Mouse (Mus musculus): Measurements from ENCODE around the gene Adam15. TPM values are rescaled to one million over a fixed set of nuclear protein-coding genes. Genes with fewer than 3 reads are reported as not detected.

The Adam15 gene
- polyA plus RNA-seq, 1 experiment from 2014 or later: 108 TPM

DNA sequence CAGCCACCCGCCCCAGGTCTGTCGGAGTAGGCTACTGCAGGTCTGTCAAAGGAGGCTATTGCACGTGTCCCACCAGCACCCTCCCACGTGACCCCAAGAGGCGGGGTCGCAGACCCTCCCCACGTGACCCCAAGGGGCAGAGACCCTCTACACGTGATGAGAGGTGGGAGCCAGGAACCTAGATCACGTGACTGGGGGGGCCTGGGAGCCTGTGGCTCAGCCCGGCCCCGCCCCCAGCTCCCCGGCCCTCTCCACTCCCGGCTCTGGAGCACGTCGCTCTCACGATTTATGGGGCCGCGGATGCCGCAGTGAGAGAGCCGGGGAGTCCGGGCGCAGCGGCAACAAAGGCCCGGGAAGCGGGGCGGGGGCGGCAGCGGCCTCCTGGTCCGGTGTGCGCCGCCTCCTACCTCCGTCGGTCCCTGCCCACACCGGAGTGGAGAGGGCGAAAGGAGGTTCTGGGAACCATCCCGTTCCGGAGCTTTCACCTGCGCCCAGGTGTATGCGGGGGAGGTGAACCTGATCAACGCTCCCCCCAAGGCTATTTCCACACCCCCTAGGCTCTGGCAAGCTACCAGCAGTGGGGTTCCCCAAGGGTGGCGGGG, 29.1 kb downstream of the Adam15 start:
- H3K27me3 ChIP-seq (ENCODE audit: insufficient read depth, low read length): peaks cover 20% of the 10 kb centered on the region

GRCm38 (mm10) chr3:89319591-89320350, 30.0 kb downstream of the Adam15 start:
- no peaks in the 10 kb centered on the region for H3K36me3 ChIP-seq (ENCODE audit: insufficient read depth, low read length)
- peak overlapping the region; percentile 63 for H3K4me3 ChIP-seq (ENCODE audit: low read length)
- no peak overlapping the region for H3K27ac ChIP-seq (ENCODE audit: low read length)
- ATAC-seq (ENCODE audit: low FRiP score, low TSS enrichment): no peak
- H3K9me3 ChIP-seq (ENCODE audit: low read length): no peaks in the 10 kb centered on the region
- under 1% methylated on average over 47 of the region's 58 CpGs for WGBS
- peaks cover 56% of the 10 kb centered on the region for H3K4me1 ChIP-seq (ENCODE audit: insufficient read depth, low read length)
- H3K4me2 ChIP-seq (replicated peaks; ENCODE audit: low read depth, low read length): peak overlapping the region; percentile 79
- peaks cover 20% of the 10 kb centered on the region for H3K27me3 ChIP-seq (ENCODE audit: insufficient read depth, low read length)
- H3K9ac ChIP-seq (replicated peaks; ENCODE audit: low read length): peak overlapping the region; percentile 63

More for the DNA sequence above, 29.1 kb downstream of the Adam15 start:
- peak overlapping the region; percentile 68 for H3K9ac ChIP-seq (replicated peaks; ENCODE audit: low read length)
- 0% methylated on average over 41 of the region's 41 CpGs for WGBS
- H3K4me2 ChIP-seq (replicated peaks; ENCODE audit: low read depth, low read length): peak overlapping the region; percentile 79
- no peak overlapping the region for H3K27ac ChIP-seq (ENCODE audit: low read length)
- H3K4me3 ChIP-seq (ENCODE audit: low read length): peak overlapping the region; percentile 63
- H3K9me3 ChIP-seq (ENCODE audit: low read length): no peaks in the 10 kb centered on the region
- H3K36me3 ChIP-seq (ENCODE audit: insufficient read depth, low read length): no peaks in the 10 kb centered on the region
- ATAC-seq (ENCODE audit: low FRiP score, low TSS enrichment): no peak
- H3K4me1 ChIP-seq (ENCODE audit: insufficient read depth, low read length): peaks cover 48% of the 10 kb centered on the region

DNA sequence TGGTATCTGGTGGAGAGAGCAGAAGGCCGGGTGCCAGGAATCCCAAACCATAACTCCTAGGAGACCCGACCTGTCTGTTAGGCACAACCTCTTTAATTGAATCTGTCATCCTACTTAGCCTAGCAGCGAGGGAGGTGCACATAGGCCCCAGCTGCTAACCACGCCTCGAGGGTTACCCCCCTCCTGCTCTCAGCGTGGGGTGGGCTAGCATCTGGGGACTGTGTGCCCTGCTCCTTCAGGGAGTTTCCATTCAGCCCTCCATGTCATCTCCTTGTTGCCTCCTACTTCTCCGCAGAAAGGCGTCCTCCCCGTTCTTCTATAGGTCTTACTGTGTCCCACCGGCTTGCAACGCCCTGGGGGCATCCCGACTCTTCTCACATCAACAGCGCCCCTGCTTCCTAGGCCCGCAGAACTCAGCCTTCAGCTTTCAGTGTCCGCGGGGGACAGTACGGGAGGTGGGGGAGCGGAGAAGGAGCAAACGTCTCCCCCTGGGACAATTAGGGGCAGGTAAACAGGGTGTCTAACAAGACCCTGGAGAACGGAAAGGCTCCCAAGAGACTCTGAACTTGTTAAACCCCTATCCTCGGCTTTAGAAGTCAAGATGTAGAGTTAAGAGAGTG, 30.7 kb downstream of the Adam15 start:
- Histone ChIP-seq H3K27me3 (ENCODE audit: insufficient read depth, low read length) (peaks cover 20% of the 10 kb centered on the region), H3K36me3 (ENCODE audit: insufficient read depth, low read length) (no peaks in the 10 kb centered on the region), H3K9ac (replicated peaks; ENCODE audit: low read length) (peak overlapping the region; percentile 63; the same call in 1 of the 2 replicates), H3K4me1 (ENCODE audit: insufficient read depth, low read length) (peaks cover 57% of the 10 kb centered on the region), H3K4me3 (ENCODE audit: low read length) (peak overlapping the region; percentile 63), H3K9me3 (ENCODE audit: low read length) (no peaks in the 10 kb centered on the region), H3K4me2 (replicated peaks; ENCODE audit: low read depth, low read length) (peak overlapping the region; percentile 79), H3K27ac (ENCODE audit: low read length) (no peak overlapping the region)
- WGBS: 15% methylated on average over 21 of the region's 21 CpGs
- ATAC-seq (ENCODE audit: low FRiP score, low TSS enrichment): no peak

DNA sequence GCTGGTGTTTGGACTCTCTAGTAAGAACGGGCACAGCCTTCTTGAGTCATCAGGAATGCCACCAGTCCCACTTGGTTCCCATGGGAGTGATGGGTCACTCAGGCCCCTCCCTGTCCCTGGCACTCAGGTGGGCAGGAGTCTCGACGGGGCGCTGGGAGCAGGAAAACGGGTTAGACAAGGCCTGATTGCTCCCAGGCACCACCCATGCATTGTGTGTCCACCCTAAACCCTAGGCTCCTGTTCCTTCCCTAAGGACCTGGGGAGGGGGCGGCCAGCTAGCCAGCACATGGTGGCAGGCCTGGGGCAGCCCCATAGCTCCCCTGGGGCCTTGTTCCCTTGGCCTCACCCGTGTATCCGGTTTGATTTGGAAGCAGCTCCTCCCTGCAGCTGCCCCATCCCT, 31.5 kb downstream of the Adam15 start:
- no peak overlapping the region for H3K27ac ChIP-seq (ENCODE audit: low read length)
- ATAC-seq (ENCODE audit: low FRiP score, low TSS enrichment): no peak
- H3K27me3 ChIP-seq (ENCODE audit: insufficient read depth, low read length): peaks cover 20% of the 10 kb centered on the region
- no peaks in the 10 kb centered on the region for H3K36me3 ChIP-seq (ENCODE audit: insufficient read depth, low read length)
- 66% methylated on average over 8 of the region's 8 CpGs for WGBS
- H3K4me1 ChIP-seq (ENCODE audit: insufficient read depth, low read length): peaks cover 57% of the 10 kb centered on the region
- H3K4me3 ChIP-seq (ENCODE audit: low read length): no peak overlapping the region
- H3K9ac ChIP-seq (replicated peaks; ENCODE audit: low read length): no peak overlapping the region
- H3K9me3 ChIP-seq (ENCODE audit: low read length): no peaks in the 10 kb centered on the region
- H3K4me2 ChIP-seq (replicated peaks; ENCODE audit: low read depth, low read length): no peak overlapping the region

GRCm38 (mm10) chr3:89317246-89317645, 32.5 kb downstream of the Adam15 start:
- WGBS: 55% methylated on average over 6 of the region's 6 CpGs
- no peak overlapping the region for H3K9ac ChIP-seq (replicated peaks; ENCODE audit: low read length)
- no peaks in the 10 kb centered on the region for H3K9me3 ChIP-seq (ENCODE audit: low read length)
- no peak overlapping the region for H3K4me2 ChIP-seq (replicated peaks; ENCODE audit: low read depth, low read length)
- H3K27me3 ChIP-seq (ENCODE audit: insufficient read depth, low read length): peaks cover 20% of the 10 kb centered on the region
- H3K4me3 ChIP-seq (ENCODE audit: low read length): no peak overlapping the region
- no peak for ATAC-seq (ENCODE audit: low FRiP score, low TSS enrichment)
- peaks cover 54% of the 10 kb centered on the region for H3K4me1 ChIP-seq (ENCODE audit: insufficient read depth, low read length)
- H3K27ac ChIP-seq (ENCODE audit: low read length): no peak overlapping the region
- H3K36me3 ChIP-seq (ENCODE audit: insufficient read depth, low read length): no peaks in the 10 kb centered on the region

DNA sequence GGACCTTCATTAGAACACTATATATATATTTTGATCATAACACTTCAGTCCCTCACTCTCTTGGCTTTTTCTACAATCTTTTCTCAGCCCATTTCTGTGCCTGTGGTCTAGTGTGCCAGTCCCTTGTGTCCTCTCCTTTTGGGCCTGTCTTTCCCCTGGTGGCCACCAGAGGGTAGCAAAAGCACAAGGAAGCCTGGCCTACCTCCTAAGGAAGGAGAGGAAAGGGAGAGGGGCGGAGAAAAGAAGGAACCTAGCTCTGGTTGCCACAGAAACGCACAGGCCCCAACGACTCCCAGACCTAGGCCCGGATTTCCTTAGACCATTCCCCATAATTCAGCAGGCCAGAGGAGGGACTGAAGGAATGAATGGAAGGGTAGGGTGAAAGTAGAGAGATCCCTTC, 33.0 kb downstream of the Adam15 start:
- no peaks in the 10 kb centered on the region for H3K9me3 ChIP-seq (ENCODE audit: low read length)
- peak; percentile 20 for ATAC-seq (ENCODE audit: low FRiP score, low TSS enrichment)
- WGBS: 3% methylated on average over 4 of the region's 4 CpGs
- H3K36me3 ChIP-seq (ENCODE audit: insufficient read depth, low read length): no peaks in the 10 kb centered on the region
- H3K4me3 ChIP-seq (ENCODE audit: low read length): no peak overlapping the region; the same call in 1 of the 2 replicates
- peaks cover 20% of the 10 kb centered on the region for H3K27me3 ChIP-seq (ENCODE audit: insufficient read depth, low read length)
- no peak overlapping the region for H3K9ac ChIP-seq (replicated peaks; ENCODE audit: low read length)
- peak overlapping the region; percentile 68; the same call in 1 of the 2 replicates for H3K4me2 ChIP-seq (replicated peaks; ENCODE audit: low read depth, low read length)
- H3K4me1 ChIP-seq (ENCODE audit: insufficient read depth, low read length): peaks cover 50% of the 10 kb centered on the region
- no peak overlapping the region for H3K27ac ChIP-seq (ENCODE audit: low read length)

DNA sequence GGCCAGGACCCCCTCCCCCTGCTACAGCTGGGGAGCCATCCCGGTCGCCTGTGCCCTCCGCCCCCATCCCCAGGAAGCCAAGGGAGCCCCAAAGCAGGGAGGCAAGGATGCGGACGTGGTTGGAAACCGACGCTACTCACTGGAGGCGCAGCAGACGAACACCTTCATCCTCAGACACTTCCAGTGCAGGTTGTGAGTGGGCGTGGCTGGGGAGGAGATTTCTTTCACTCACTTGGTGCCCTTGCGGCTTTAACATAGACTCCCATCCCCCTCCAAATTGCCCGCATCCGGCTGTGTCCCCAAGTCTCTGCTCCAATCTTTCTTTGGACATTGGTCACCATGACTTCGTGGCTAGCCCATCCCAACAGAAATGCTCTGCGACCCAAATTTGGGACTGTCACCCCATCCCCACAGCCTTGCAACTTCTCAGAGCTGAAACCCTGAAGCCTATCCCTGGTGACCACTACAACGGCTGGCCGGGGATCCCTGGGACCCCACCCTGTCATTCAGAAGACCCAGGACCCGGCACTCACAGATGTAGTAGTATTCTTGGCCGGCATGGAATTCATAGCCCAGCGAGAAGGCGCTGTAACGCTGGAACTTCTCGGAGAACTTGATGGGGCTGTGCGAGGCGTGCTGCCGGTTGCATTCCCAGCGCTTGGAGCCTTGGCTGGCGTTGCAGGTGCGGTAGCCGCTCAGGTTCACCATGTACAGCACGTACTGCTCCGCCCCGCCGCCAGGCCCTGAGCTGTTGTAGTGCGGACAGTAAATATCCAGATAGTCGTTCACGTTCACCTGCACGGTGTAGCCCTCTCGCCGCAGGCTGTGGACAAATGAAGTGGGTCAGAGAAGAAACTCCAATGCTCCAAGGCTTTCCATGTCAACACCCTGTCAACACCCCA, 33.6 kb downstream of the Adam15 start:
- H3K4me1 ChIP-seq (ENCODE audit: insufficient read depth, low read length): peaks cover 43% of the 10 kb centered on the region
- 13% methylated on average over 40 of the region's 40 CpGs for WGBS
- H3K9me3 ChIP-seq (ENCODE audit: low read length): no peaks in the 10 kb centered on the region
- peak; percentile 28; the same call in 1 of the 2 replicates for ATAC-seq (ENCODE audit: low FRiP score, low TSS enrichment)
- no peak overlapping the region for H3K27ac ChIP-seq (ENCODE audit: low read length)
- H3K27me3 ChIP-seq (ENCODE audit: insufficient read depth, low read length): peaks cover 20% of the 10 kb centered on the region
- H3K36me3 ChIP-seq (ENCODE audit: insufficient read depth, low read length): no peaks in the 10 kb centered on the region
- H3K4me2 ChIP-seq (replicated peaks; ENCODE audit: low read depth, low read length): peak overlapping the region; percentile 68
- peak overlapping the region; percentile 43 for H3K4me3 ChIP-seq (ENCODE audit: low read length)
- peak overlapping the region; percentile 58; the same call in 1 of the 2 replicates for H3K9ac ChIP-seq (replicated peaks; ENCODE audit: low read length)

DNA sequence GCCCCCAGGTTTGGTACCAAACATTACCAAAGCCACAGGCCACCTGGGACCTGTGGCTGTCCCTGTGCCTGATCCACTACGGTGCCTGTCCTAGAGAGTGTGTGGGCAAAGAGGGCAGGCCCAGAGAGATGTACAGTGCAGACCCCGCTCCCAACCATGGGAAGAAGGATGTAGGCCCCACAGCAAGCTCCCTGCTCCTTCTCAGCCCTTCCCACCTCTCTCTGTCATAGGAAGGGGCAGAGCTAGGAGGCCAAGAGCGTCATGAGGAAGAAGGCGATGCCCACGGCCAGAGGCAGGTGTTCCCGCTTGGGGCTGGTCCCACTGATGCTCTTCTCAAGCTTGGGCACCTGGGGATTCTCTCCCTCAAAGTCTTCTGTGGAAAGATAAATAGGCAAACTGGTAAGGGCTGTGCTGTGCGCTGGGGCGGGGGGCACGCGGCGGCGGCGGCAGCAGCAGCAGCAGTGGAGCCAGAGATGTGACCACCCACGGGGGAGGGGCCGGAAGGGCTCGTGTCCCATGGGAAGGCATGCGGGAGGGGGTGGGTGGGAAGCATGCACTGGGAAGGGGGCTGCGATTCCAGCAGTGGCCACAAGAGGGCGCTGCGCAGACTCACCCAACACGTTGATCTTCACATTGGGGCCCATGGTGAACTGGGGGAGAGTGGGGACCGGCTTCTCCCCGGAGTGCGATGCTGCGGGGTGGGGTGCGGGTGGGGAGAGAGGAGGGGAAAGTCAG, 34.4 kb downstream of the Adam15 start:
- H3K4me1 ChIP-seq (ENCODE audit: insufficient read depth, low read length): peaks cover 35% of the 10 kb centered on the region
- peaks cover 18% of the 10 kb centered on the region; the same call in 1 of the 2 replicates for H3K27me3 ChIP-seq (ENCODE audit: insufficient read depth, low read length)
- H3K9ac ChIP-seq (replicated peaks; ENCODE audit: low read length): peak overlapping the region; percentile 58
- peak overlapping the region; percentile 9; the same call in 1 of the 2 replicates for H3K27ac ChIP-seq (ENCODE audit: low read length)
- peak overlapping the region; percentile 68 for H3K4me2 ChIP-seq (replicated peaks; ENCODE audit: low read depth, low read length)
- peak overlapping the region; percentile 43 for H3K4me3 ChIP-seq (ENCODE audit: low read length)
- 7% methylated on average over 26 of the region's 26 CpGs for WGBS
- no peaks in the 10 kb centered on the region for H3K36me3 ChIP-seq (ENCODE audit: insufficient read depth, low read length)
- peak; percentile 33; the same call in 1 of the 2 replicates for ATAC-seq (ENCODE audit: low FRiP score, low TSS enrichment)
- no peaks in the 10 kb centered on the region for H3K9me3 ChIP-seq (ENCODE audit: low read length)
